Mouse (Mus musculus): Measurements from ENCODE around the gene Desi1. TPM values are rescaled to one million over a fixed set of nuclear protein-coding genes. Genes with fewer than 3 reads are reported as not detected.

Desi1 gene
- total RNA-seq (2015; ENCODE audit: low replicate concordance) = 12.5 and 27.0 TPM in 2 replicates
- total RNA-seq (2017; ENCODE audit: low replicate concordance) = 3.6 and 5.0 TPM in 2 replicates

- ATAC-seq (replicated peaks; ENCODE audit: low FRiP score, poor library complexity, severe bottlenecking) = no peak
These were observed at the start of gene Desi1 for GRCm38 (mm10) chr15:82033762-82034161. TSS of gene Desi1 (minus strand) at chr15:82033862.

- ATAC-seq (replicated peaks; ENCODE audit: low FRiP score, poor library complexity, severe bottlenecking) = peak; percentile 45
These were observed 47.5 kb upstream of the Desi1 start for GRCm38 (mm10) chr15:82081161-82081560.

GRCm38 (mm10) chr15:82079883-82080282 is 46.2 kb upstream of the Desi1 start:
- no peak for ATAC-seq (replicated peaks; ENCODE audit: low FRiP score, poor library complexity, severe bottlenecking)

GRCm38 (mm10) chr15:82073490-82073889 is 39.8 kb upstream of the Desi1 start:
- ATAC-seq (replicated peaks; ENCODE audit: low FRiP score, poor library complexity, severe bottlenecking) = no peak

- no peak for ATAC-seq (replicated peaks; ENCODE audit: low FRiP score, poor library complexity, severe bottlenecking)
These were observed 38.3 kb upstream of the Desi1 start for GRCm38 (mm10) chr15:82071816-82072469.

GRCm38 (mm10) chr15:82069898-82070297 is 36.2 kb upstream of the Desi1 start, which contains the start of gene Mei1:
TSS of gene Mei1 (plus strand) at chr15:82069996.
- no peak for ATAC-seq (replicated peaks; ENCODE audit: low FRiP score, poor library complexity, severe bottlenecking)

GRCm38 (mm10) chr15:82065511-82065910 is 31.8 kb upstream of the Desi1 start:
- peak; percentile 67 for ATAC-seq (replicated peaks; ENCODE audit: low FRiP score, poor library complexity, severe bottlenecking)

GRCm38 (mm10) chr15:82063909-82064308 is 30.2 kb upstream of the Desi1 start:
- no peak for ATAC-seq (replicated peaks; ENCODE audit: low FRiP score, poor library complexity, severe bottlenecking)

- no peak for ATAC-seq (replicated peaks; ENCODE audit: low FRiP score, poor library complexity, severe bottlenecking)
These were observed 25.1 kb upstream of the Desi1 start, which contains the start of gene 4930407I10Rik for GRCm38 (mm10) chr15:82058719-82059201. TSS of gene 4930407I10Rik (plus strand) at chr15:82059151.

GRCm38 (mm10) chr15:82052544-82052943 is 18.9 kb upstream of the Desi1 start:
- ATAC-seq (replicated peaks; ENCODE audit: low FRiP score, poor library complexity, severe bottlenecking) = no peak

GRCm38 (mm10) chr15:82047080-82047883 is 13.6 kb upstream of the Desi1 start, which contains the start of gene Snu13:
TSS of gene Snu13 (minus strand) at chr15:82047598.
- ATAC-seq (replicated peaks; ENCODE audit: low FRiP score, poor library complexity, severe bottlenecking) = peak; percentile 95

GRCm38 (mm10) chr15:82046246-82046891 is 12.7 kb upstream of the Desi1 start:
- peak; percentile 53 for ATAC-seq (replicated peaks; ENCODE audit: low FRiP score, poor library complexity, severe bottlenecking)

GRCm38 (mm10) chr15:82044166-82044784 is 10.6 kb upstream of the Desi1 start:
- no peak for ATAC-seq (replicated peaks; ENCODE audit: low FRiP score, poor library complexity, severe bottlenecking)

- ATAC-seq (replicated peaks; ENCODE audit: low FRiP score, poor library complexity, severe bottlenecking) = peak; percentile 87
These were observed 7.0 kb upstream of the Desi1 start for GRCm38 (mm10) chr15:82040650-82041049.

GRCm38 (mm10) chr15:82035904-82036689 is 2.4 kb upstream of the Desi1 start:
- no peak for ATAC-seq (replicated peaks; ENCODE audit: low FRiP score, poor library complexity, severe bottlenecking)

- ATAC-seq (replicated peaks; ENCODE audit: low FRiP score, poor library complexity, severe bottlenecking) = no peak
These were observed 1.3 kb downstream of the Desi1 start for GRCm38 (mm10) chr15:82032386-82032785.

GRCm38 (mm10) chr15:82027726-82028125 is 5.9 kb downstream of the Desi1 start:
- no peak for ATAC-seq (replicated peaks; ENCODE audit: low FRiP score, poor library complexity, severe bottlenecking)

- no peak for ATAC-seq (replicated peaks; ENCODE audit: low FRiP score, poor library complexity, severe bottlenecking)
These were observed 6.4 kb downstream of the Desi1 start for GRCm38 (mm10) chr15:82027276-82027675.

Data from erythroblast, adult 5-6 weeks (primary cell).